Mouse (Mus musculus): Measurements from ENCODE around the gene Rasgef1c. TPM values are rescaled to one million over a fixed set of nuclear protein-coding genes. Genes with fewer than 3 reads are reported as not detected.

The Rasgef1c gene
- polyA plus RNA-seq, 1 experiment from 2014 or later: not detected

DNA sequence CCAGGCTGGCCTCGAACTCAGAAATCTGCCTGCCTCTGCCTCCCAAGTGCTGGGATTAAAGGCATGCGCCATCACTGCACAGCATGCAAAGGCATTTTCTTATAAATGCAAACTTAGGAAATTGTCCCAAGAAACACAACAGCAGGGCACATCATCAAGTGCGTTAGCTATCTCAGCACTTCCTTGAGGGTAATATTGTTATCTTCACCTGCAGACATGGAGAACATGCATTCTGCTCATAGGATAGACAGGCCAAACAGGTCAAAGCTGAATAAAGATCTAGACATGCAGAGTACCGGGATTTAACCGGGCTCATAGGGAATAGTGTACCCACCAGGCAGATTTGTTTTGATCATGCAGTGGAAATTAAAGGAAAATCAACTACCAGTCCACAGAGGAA is 9.6 kb upstream of the Rasgef1c start:
- no peaks in the 10 kb centered on the region for H3K4me1 ChIP-seq (ENCODE audit: insufficient read depth, low read depth, low read length)
- 91% methylated on average over 5 of the region's 5 CpGs for WGBS
- no peak overlapping the region for H3K9ac ChIP-seq (replicated peaks; ENCODE audit: low read depth)
- TF ChIP-seq EP300 (IDR thresholded peaks at IDR 0.05) (no peak), CTCF (IDR thresholded peaks at IDR 0.05) (no peak)
- no peak overlapping the region for H3K27ac ChIP-seq (ENCODE audit: low read length)
- H3K9me3 ChIP-seq (ENCODE audit: low read length): no peaks in the 10 kb centered on the region
- H3K36me3 ChIP-seq (ENCODE audit: insufficient read depth, low read length): peaks cover 19% of the 10 kb centered on the region
- ATAC-seq (no peak), DNase-seq (ENCODE audit: low spot score) (no peak)
- no peak overlapping the region for H3K4me3 ChIP-seq (ENCODE audit: low read depth, low read length)
- H3K4me2 ChIP-seq (replicated peaks; ENCODE audit: low read depth, low read length): no peak overlapping the region
- no peaks in the 10 kb centered on the region for H3K27me3 ChIP-seq (replicated peaks; ENCODE audit: insufficient read depth, low read length)

DNA sequence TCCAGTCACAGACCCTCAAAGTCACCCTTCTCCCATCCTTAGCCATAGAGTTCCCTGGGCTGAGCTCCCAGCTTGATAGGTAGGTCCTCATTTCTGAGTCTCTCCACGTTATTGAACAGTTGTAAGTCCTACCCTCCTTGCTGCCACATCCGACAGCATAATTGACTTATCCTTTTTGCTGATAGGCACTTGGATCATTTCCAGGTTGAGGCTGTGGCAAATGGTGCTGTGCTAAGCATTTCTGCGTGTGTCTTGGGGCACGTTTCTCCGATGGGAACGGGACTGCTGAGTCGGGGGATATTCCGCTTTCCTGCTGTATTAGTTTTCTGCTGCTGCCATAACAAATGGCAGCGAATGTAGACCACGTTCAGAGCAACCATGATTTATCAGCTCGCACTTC is 7.8 kb upstream of the Rasgef1c start:
- TF ChIP-seq CTCF (IDR thresholded peaks at IDR 0.05) (no peak), EP300 (IDR thresholded peaks at IDR 0.05) (no peak)
- H3K36me3 ChIP-seq (ENCODE audit: insufficient read depth, low read length): peaks cover 7% of the 10 kb centered on the region; the same call in 1 of the 2 replicates
- no peak for DNase-seq (ENCODE audit: low spot score)
- H3K4me2 ChIP-seq (replicated peaks; ENCODE audit: low read depth, low read length): no peak overlapping the region
- no peak overlapping the region for H3K27ac ChIP-seq (ENCODE audit: low read length)
- WGBS: 65% methylated on average over 11 of the region's 11 CpGs
- no peaks in the 10 kb centered on the region for H3K27me3 ChIP-seq (replicated peaks; ENCODE audit: insufficient read depth, low read length)
- no peak overlapping the region for H3K4me3 ChIP-seq (ENCODE audit: low read depth, low read length)
- H3K9me3 ChIP-seq (ENCODE audit: low read length): no peaks in the 10 kb centered on the region
- no peak for ATAC-seq
- H3K4me1 ChIP-seq (ENCODE audit: insufficient read depth, low read depth, low read length): no peaks in the 10 kb centered on the region
- H3K9ac ChIP-seq (replicated peaks; ENCODE audit: low read depth): no peak overlapping the region

DNA sequence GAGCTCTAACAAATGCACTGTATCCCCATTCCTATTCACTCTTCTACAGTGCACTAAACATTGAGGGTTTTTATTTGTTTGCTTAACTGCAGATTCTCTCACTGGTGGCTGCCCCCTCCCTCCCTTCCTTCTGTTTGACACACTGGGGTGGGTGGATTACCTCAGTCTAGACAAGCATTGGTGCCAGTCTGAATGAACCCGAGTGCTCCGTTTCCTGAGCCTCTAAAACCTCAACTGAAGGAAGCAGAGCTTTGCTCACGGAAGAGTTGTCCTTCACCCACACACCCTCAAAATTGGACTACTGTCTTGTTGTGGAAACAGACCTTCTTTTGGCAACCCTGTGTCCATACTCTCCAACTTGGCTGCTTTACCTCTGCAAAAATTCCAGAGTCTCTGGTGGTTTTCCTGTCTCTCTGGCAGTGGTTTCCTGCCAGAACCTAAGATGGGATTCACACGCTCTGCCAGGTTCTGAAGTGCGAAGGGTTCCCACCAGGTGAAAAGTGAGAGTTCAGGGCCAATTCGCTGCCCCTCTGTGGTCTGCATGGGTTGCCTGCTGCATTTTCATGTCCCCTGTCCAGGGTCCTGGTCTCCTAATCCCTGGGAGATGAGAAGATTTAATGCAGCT is 5.6 kb upstream of the Rasgef1c start:
- Histone ChIP-seq H3K9ac (replicated peaks; ENCODE audit: low read depth) (no peak overlapping the region), H3K27ac (ENCODE audit: low read length) (no peak overlapping the region), H3K4me2 (replicated peaks; ENCODE audit: low read depth, low read length) (no peak overlapping the region), H3K36me3 (ENCODE audit: insufficient read depth, low read length) (no peaks in the 10 kb centered on the region), H3K4me3 (ENCODE audit: low read depth, low read length) (no peak overlapping the region), H3K27me3 (replicated peaks; ENCODE audit: insufficient read depth, low read length) (peaks cover 7% of the 10 kb centered on the region; the same call in 1 of the 2 replicates), H3K9me3 (ENCODE audit: low read length) (no peaks in the 10 kb centered on the region), H3K4me1 (ENCODE audit: insufficient read depth, low read depth, low read length) (no peaks in the 10 kb centered on the region)
- TF ChIP-seq EP300 (IDR thresholded peaks at IDR 0.05) (no peak), CTCF (IDR thresholded peaks at IDR 0.05) (no peak)
- no peak for DNase-seq (ENCODE audit: low spot score)
- 38% methylated on average over 6 of the region's 6 CpGs for WGBS
- no peak for ATAC-seq

DNA sequence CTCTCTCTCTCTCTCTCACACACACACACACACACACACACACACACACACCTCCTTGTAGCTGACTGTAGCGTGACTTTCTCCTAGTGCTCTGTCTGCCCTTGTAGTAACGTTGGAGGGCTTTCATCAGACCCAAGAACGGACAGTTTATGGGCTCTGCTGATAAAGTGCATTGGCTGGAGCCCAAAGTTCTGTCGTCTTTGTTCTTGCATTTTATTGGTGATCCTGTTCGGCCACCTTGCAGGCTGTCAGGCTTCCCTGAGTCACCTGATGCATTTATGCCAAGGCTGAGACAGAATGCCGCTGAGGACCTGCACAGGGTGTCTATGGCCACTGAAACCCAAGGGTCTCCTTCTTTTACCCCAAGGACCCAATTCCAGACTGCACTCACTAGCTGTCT is 1.6 kb upstream of the Rasgef1c start:
- Histone ChIP-seq H3K4me1 (ENCODE audit: insufficient read depth, low read depth, low read length) (0 out of 2 replicates have a peak, but pooled peaks cover 2% of the 10 kb centered on the region), H3K9ac (replicated peaks; ENCODE audit: low read depth) (no peak overlapping the region), H3K4me3 (ENCODE audit: low read depth, low read length) (no peak overlapping the region), H3K27me3 (replicated peaks; ENCODE audit: insufficient read depth, low read length) (peaks cover 18% of the 10 kb centered on the region; the same call in 1 of the 2 replicates), H3K9me3 (ENCODE audit: low read length) (no peaks in the 10 kb centered on the region), H3K27ac (ENCODE audit: low read length) (no peak overlapping the region), H3K4me2 (replicated peaks; ENCODE audit: low read depth, low read length) (no peak overlapping the region), H3K36me3 (ENCODE audit: insufficient read depth, low read length) (no peaks in the 10 kb centered on the region)
- WGBS: 26% methylated on average over 6 of the region's 6 CpGs
- ATAC-seq: no peak
- no peak for TF ChIP-seq CTCF (IDR thresholded peaks at IDR 0.05)
- no peak for TF ChIP-seq EP300 (IDR thresholded peaks at IDR 0.05)
- no peak for DNase-seq (ENCODE audit: low spot score)

DNA sequence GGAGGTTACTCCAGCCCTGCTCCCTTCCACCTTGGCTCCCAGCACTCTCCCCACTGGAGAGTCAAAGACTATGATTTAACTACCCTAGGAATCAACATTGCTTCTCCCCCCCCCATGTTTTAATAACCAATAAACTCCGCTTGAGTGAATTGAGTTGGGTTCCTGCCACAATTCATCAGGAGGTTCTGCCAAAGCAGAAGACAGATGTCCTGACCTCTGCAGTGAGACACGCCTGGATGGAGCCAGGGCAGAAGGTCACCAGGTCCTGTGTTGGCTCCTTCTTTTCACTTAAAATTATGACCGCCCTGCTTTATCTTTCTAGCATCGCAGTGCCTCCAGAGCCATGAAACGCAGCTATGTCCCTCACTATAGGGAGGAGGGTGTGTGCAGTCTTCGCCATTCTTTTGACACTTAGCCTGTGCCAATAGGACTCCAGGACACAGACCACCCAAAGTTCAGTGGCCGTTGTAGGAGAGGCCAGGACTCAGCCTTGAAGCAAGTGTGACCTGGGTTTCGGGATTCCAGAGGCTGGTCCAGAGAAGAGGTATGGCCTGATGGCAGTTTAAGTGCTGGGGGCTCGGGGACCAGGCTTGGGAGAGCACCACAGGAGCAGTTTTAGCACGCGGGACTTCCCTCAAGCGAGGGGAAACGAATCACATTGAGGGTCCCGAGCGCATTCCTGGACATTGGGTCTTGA is 525 bp upstream of the Rasgef1c start:
- Histone ChIP-seq H3K9me3 (ENCODE audit: low read length) (no peaks in the 10 kb centered on the region), H3K36me3 (ENCODE audit: insufficient read depth, low read length) (no peaks in the 10 kb centered on the region), H3K27ac (ENCODE audit: low read length) (no peak overlapping the region), H3K9ac (replicated peaks; ENCODE audit: low read depth) (0 out of 2 replicates have a peak overlapping the region, but pooled peaks have one; percentile 9), H3K4me3 (ENCODE audit: low read depth, low read length) (peak overlapping the region; percentile 49; the same call in 1 of the 2 replicates), H3K27me3 (replicated peaks; ENCODE audit: insufficient read depth, low read length) (peaks cover 18% of the 10 kb centered on the region; the same call in 1 of the 2 replicates), H3K4me2 (replicated peaks; ENCODE audit: low read depth, low read length) (peak overlapping the region; percentile 100), H3K4me1 (ENCODE audit: insufficient read depth, low read depth, low read length) (0 out of 2 replicates have a peak, but pooled peaks cover 2% of the 10 kb centered on the region)
- no peak for TF ChIP-seq EP300 (IDR thresholded peaks at IDR 0.05)
- no peak for TF ChIP-seq CTCF (IDR thresholded peaks at IDR 0.05)
- 22% methylated on average over 15 of the region's 15 CpGs for WGBS
- DNase-seq (ENCODE audit: low spot score) (no peak), ATAC-seq (no peak)

DNA sequence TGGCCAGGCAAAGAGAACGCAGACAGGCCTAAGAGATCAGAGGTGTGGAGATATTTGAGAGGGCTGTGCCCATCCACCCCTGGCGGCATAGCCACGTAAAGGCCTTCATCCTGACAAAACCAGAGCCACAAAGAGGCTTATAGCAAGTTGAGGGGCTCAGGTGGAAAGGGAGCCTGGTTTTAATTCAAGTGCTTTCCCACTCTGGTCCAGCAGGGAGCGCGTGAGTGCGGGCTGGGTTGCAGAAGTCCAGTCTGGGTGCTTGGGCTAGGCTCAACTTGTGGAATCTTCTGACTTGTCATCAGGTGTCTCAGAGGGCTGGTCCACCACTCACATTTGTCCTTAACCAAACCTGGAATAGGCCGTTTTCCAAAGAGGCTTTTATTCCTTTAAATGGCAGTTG is 1.7 kb downstream of the Rasgef1c start:
- Histone ChIP-seq H3K4me1 (ENCODE audit: insufficient read depth, low read depth, low read length) (0 out of 2 replicates have a peak, but pooled peaks cover 2% of the 10 kb centered on the region), H3K4me3 (ENCODE audit: low read depth, low read length) (no peak overlapping the region), H3K9ac (replicated peaks; ENCODE audit: low read depth) (no peak overlapping the region), H3K27ac (ENCODE audit: low read length) (no peak overlapping the region), H3K4me2 (replicated peaks; ENCODE audit: low read depth, low read length) (no peak overlapping the region), H3K9me3 (ENCODE audit: low read length) (no peaks in the 10 kb centered on the region), H3K36me3 (ENCODE audit: insufficient read depth, low read length) (no peaks in the 10 kb centered on the region), H3K27me3 (replicated peaks; ENCODE audit: insufficient read depth, low read length) (peaks cover 18% of the 10 kb centered on the region; the same call in 1 of the 2 replicates)
- ATAC-seq: no peak
- TF ChIP-seq CTCF (IDR thresholded peaks at IDR 0.05) (peak; percentile 83), EP300 (IDR thresholded peaks at IDR 0.05) (no peak)
- peak; percentile 56 for DNase-seq (ENCODE audit: low spot score)
- WGBS: 17% methylated on average over 7 of the region's 7 CpGs
